Mouse (Mus musculus) splenic B cell, adult 2 months (primary cell): ENCODE measurements around the gene Upk3b.

Experiments used
- DNase-seq: peaks from one replicate; pipeline ENCODE4 v3.0.0-alpha.2; 2011; ENCODE audit warnings: low read depth, low spot score
- H3K27me3 ChIP-seq: 2 replicates; pipeline ENCODE4 v1.6.1; 2012; ENCODE audit warnings: mild to moderate bottlenecking, low read length, moderate library complexity, mixed read lengths; ENCODE audit not compliant: control insufficient read depth, poor library complexity, insufficient read depth, severe bottlenecking
- H3K36me3 ChIP-seq: 2 replicates; pipeline ENCODE4 v1.6.1; 2012; ENCODE audit warnings: mild to moderate bottlenecking, low read length, moderate library complexity, mixed read lengths; ENCODE audit not compliant: control insufficient read depth, poor library complexity, insufficient read depth, severe bottlenecking

Gene Upk3b

GRCm38 (mm10) chr5:136038258-136039214, at the start of gene Upk3b:
Gene Upk3b (plus strand): TSS chr5:136038496.
- H3K27me3 ChIP-seq, result no peaks in the 10 kb centered on the region
- H3K36me3 ChIP-seq, result no peaks in the 10 kb centered on the region
- no peak for DNase-seq

- Histone ChIP-seq H3K27me3 (no peaks in the 10 kb centered on the region), H3K36me3 (no peaks in the 10 kb centered on the region)
- DNase-seq, result peak; percentile 78
Observed at GRCm38 (mm10) chr5:135990601-135991000, 47.7 kb upstream of the Upk3b start.

GRCm38 (mm10) chr5:135993381-135993965, 44.8 kb upstream of the Upk3b start:
- Histone ChIP-seq H3K27me3 (no peaks in the 10 kb centered on the region), H3K36me3 (peaks cover 6% of the 10 kb centered on the region)
- no peak for DNase-seq

- no peak for DNase-seq
- no peaks in the 10 kb centered on the region for H3K27me3 ChIP-seq
Observed at GRCm38 (mm10) chr5:135994335-135994724, 44.0 kb upstream of the Upk3b start.

GRCm38 (mm10) chr5:135994725-135995687, 43.3 kb upstream of the Upk3b start, which contains the start of gene Dtx2:
Gene Dtx2 (plus strand): TSS chr5:135994800.
- Histone ChIP-seq H3K27me3 (no peaks in the 10 kb centered on the region), H3K36me3 (peaks cover 7% of the 10 kb centered on the region)
- peak; percentile 94 for DNase-seq

More at GRCm38 (mm10) chr5:135994335-135994724, 44.0 kb upstream of the Upk3b start:
- peaks cover 7% of the 10 kb centered on the region for H3K36me3 ChIP-seq

DNA sequence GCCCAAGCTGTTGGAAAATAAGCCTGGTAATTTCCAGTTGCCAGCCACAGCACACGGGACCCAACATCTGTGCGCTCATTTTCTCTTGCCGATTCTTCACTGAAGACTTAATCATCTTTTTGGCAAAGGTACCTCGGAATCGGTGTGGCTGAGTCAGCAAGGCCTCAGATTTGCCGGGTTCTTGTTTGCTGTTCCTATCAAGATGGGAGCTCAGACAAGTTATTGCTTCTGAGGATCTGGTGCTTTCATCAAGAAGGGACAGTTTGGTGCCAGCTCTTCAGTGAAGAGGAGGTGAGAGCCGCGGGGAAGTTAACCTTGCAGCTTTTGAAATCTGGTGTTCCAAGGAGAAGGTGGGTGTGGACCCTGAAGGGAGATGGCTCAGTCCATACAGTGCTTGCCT, 42.1 kb upstream of the Upk3b start:
- DNase-seq, result no peak
- Histone ChIP-seq H3K27me3 (no peaks in the 10 kb centered on the region), H3K36me3 (peaks cover 7% of the 10 kb centered on the region)

- no peaks in the 10 kb centered on the region for H3K27me3 ChIP-seq
- peaks cover 7% of the 10 kb centered on the region for H3K36me3 ChIP-seq
- no peak for DNase-seq
Observed at GRCm38 (mm10) chr5:136001222-136001621, 37.1 kb upstream of the Upk3b start.

DNA sequence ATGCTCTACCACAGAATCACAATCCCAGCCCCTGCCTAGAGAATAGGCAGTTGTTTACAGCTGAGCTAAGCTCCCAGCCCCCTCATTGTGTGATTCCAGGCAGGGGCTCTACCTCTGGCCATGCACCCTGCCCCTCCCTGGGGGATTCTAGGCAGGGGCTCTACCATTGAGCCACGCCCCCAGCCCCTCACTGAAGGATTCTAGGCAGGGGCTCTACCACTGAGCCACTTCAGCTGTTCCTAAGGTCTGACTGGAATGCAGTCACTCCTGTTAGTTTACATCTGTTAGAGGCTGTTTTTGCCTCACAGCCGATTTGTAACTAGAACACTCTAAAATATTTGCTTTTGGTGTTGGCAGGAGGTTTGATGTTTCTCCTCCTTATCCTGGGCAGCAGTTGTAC, 36.0 kb upstream of the Upk3b start:
- DNase-seq, result no peak
- H3K27me3 ChIP-seq, result no peaks in the 10 kb centered on the region
- H3K36me3 ChIP-seq, result peaks cover 3% of the 10 kb centered on the region

DNA sequence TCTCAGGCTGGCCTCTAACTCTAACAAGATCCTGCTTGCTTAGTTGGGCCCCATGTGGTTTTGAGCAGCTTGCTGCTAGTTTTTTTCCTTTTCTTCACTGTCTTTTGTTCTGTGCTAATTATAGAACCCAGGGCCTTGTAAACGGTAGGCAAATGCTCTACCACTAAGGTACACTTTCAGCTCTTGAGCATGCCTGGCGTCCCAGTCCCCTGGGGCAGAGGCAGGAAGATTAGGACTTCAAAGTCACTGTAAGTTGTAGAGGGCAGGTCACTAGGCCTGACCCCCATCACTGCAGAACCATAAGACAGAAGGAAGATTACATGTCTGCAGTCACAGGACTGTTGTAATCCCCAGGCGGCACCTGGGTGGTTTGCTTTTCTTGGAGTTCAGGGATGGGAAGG, 35.5 kb upstream of the Upk3b start:
- H3K27me3 ChIP-seq, result no peaks in the 10 kb centered on the region
- H3K36me3 ChIP-seq, result peaks cover 3% of the 10 kb centered on the region
- DNase-seq, result no peak

GRCm38 (mm10) chr5:136004537-136004936, 33.8 kb upstream of the Upk3b start:
- DNase-seq, result no peak
- H3K27me3 ChIP-seq, result no peaks in the 10 kb centered on the region
- no peaks in the 10 kb centered on the region for H3K36me3 ChIP-seq

GRCm38 (mm10) chr5:136007745-136008144, 30.6 kb upstream of the Upk3b start:
- H3K36me3 ChIP-seq, result peaks cover 2% of the 10 kb centered on the region
- no peaks in the 10 kb centered on the region for H3K27me3 ChIP-seq
- DNase-seq, result no peak

GRCm38 (mm10) chr5:136014877-136015276, 23.4 kb upstream of the Upk3b start:
- no peaks in the 10 kb centered on the region for H3K27me3 ChIP-seq
- H3K36me3 ChIP-seq, result peaks cover 5% of the 10 kb centered on the region
- DNase-seq, result no peak

- peaks cover 5% of the 10 kb centered on the region for H3K36me3 ChIP-seq
- no peak for DNase-seq
- H3K27me3 ChIP-seq, result no peaks in the 10 kb centered on the region
Observed at GRCm38 (mm10) chr5:136015586-136015985, 22.7 kb upstream of the Upk3b start.

- H3K36me3 ChIP-seq, result peaks cover 5% of the 10 kb centered on the region
- no peak for DNase-seq
Observed at GRCm38 (mm10) chr5:136016014-136016876, 22.1 kb upstream of the Upk3b start.

More at GRCm38 (mm10) chr5:136016014-136016876, 22.1 kb upstream of the Upk3b start:
- H3K27me3 ChIP-seq, result no peaks in the 10 kb centered on the region
